Mouse (Mus musculus) forebrain, embryonic 13.5 days (tissue): Measurements from ENCODE around the gene Tle1. TPM values are rescaled to one million over a fixed set of nuclear protein-coding genes. Genes with fewer than 3 reads are reported as not detected.

Experiments used
- ATAC-seq: fragments of 200-750 bp; cut with Nextera tagmentation; 2 replicates; pipeline ENCODE4 v1.8.0; 2017
- H3K27ac ChIP-seq: fragments of 300-500 bp; sonication (generic); 2 replicates; pipeline ENCODE4 v1.5.1; 2015; ENCODE audit warnings: inconsistent platforms, mild to moderate bottlenecking, moderate library complexity
- H3K27me3 ChIP-seq: fragments of 300-500 bp; sonication (generic); 2 replicates; pipeline ENCODE4 v1.6.1; 2015; ENCODE audit warnings: mild to moderate bottlenecking, inconsistent platforms
- H3K36me3 ChIP-seq: fragments of 300-500 bp; sonication (generic); 2 replicates; pipeline ENCODE4 v1.6.1; 2015; ENCODE audit warnings: mild to moderate bottlenecking, inconsistent platforms; ENCODE audit not compliant: poor library complexity, severe bottlenecking
- H3K4me1 ChIP-seq: fragments of 300-500 bp; sonication (generic); 2 replicates; pipeline ENCODE4 v1.6.1; 2015; ENCODE audit warnings: inconsistent platforms
- H3K4me2 ChIP-seq: fragments of 300-500 bp; sonication (generic); 2 replicates; pipeline ENCODE4 v1.6.1; 2015; ENCODE audit warnings: inconsistent platforms, mild to moderate bottlenecking, moderate library complexity
- H3K4me3 ChIP-seq: fragments of 300-500 bp; sonication (generic); 2 replicates; pipeline ENCODE4 v1.5.1; 2015; ENCODE audit warnings: mild to moderate bottlenecking, inconsistent platforms
- H3K9ac ChIP-seq: fragments of 300-500 bp; sonication (generic); 2 replicates; pipeline ENCODE4 v1.6.1; 2015; ENCODE audit warnings: mild to moderate bottlenecking, inconsistent platforms
- H3K9me3 ChIP-seq: fragments of 300-500 bp; sonication (generic); replicated peaks from 2 replicates; pipeline ENCODE4 v1.6.1; 2016; ENCODE audit warnings: inconsistent platforms
- WGBS: fragments of 180-500 bp; shearing (Covaris S2); methylation state at CpG from one replicate; pipeline ENCODE4 v1.1.7; 2015; 5-methylcytosine and 5-hydroxymethylcytosine counted together
- polyA plus RNA-seq: library from polyadenylated mRNA; unstranded; fragments of >200 nt; fragmentation: Nextera tagmentation; extraction: Ambion mirVana; gene quantifications from 2 replicates; pipeline ENCODE4 v1.2.1, GENCODE M21; 2015

The Tle1 gene
- polyA plus RNA-seq, 1 experiment from 2014 or later, result 37.5 TPM

- no peak for ATAC-seq
- no peaks in the 10 kb centered on the region for H3K4me1 ChIP-seq
- peaks cover 85% of the 10 kb centered on the region for H3K36me3 ChIP-seq
- H3K4me3 ChIP-seq, result no peak overlapping the region
- H3K9me3 ChIP-seq, result no peaks in the 10 kb centered on the region
- no peak overlapping the region for H3K4me2 ChIP-seq
- no peak overlapping the region for H3K9ac ChIP-seq
- 42% methylated on average over 1 of the region's 1 CpGs for WGBS
- H3K27me3 ChIP-seq, result no peaks in the 10 kb centered on the region
- no peak overlapping the region for H3K27ac ChIP-seq
Observed at GRCm38 (mm10) chr4:72122837-72123236, 77.9 kb downstream of the Tle1 start.

- Histone ChIP-seq H3K9ac (no peak overlapping the region), H3K4me1 (no peaks in the 10 kb centered on the region), H3K27me3 (no peaks in the 10 kb centered on the region), H3K4me3 (no peak overlapping the region), H3K4me2 (no peak overlapping the region), H3K36me3 (peaks cover 85% of the 10 kb centered on the region), H3K9me3 (no peaks in the 10 kb centered on the region), H3K27ac (no peak overlapping the region)
- no peak for ATAC-seq
- 83% methylated on average over 2 of the region's 2 CpGs for WGBS
Observed at GRCm38 (mm10) chr4:72122343-72122742, 78.4 kb downstream of the Tle1 start.

GRCm38 (mm10) chr4:72120050-72120449, 80.7 kb downstream of the Tle1 start:
- 95% methylated on average over 6 of the region's 6 CpGs for WGBS
- peaks cover 86% of the 10 kb centered on the region for H3K36me3 ChIP-seq
- H3K27me3 ChIP-seq, result no peaks in the 10 kb centered on the region
- H3K4me1 ChIP-seq, result no peaks in the 10 kb centered on the region
- no peak overlapping the region for H3K27ac ChIP-seq
- H3K9ac ChIP-seq, result no peak overlapping the region
- H3K4me2 ChIP-seq, result no peak overlapping the region
- H3K4me3 ChIP-seq, result no peak overlapping the region
- no peaks in the 10 kb centered on the region for H3K9me3 ChIP-seq
- no peak for ATAC-seq

DNA sequence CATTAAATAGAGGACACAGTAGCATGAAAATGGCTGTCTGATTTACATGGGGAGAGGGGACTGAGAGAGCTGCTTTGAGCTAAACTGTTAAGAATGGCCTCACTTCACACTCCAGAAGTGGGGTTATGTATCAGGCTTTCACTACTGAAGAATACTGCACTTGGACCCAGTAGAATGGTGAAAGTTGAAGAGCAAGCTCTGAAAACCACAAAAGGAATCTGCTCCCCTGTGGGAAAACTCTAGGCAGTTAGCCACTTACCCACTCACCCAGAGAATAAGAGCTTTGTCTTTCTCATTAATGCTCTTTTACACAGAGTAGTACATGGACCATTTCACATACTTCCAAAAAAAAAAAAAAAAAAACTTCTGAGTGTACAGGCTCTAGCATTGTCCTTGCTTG, 95.0 kb downstream of the Tle1 start:
- no peaks in the 10 kb centered on the region for H3K9me3 ChIP-seq
- no peak overlapping the region; the same call in 1 of the 2 replicates for H3K27ac ChIP-seq
- H3K4me2 ChIP-seq, result no peak overlapping the region
- peak; percentile 81 for ATAC-seq
- H3K4me1 ChIP-seq, result no peaks in the 10 kb centered on the region
- no peak overlapping the region for H3K9ac ChIP-seq
- H3K4me3 ChIP-seq, result no peak overlapping the region
- no peaks in the 10 kb centered on the region for H3K27me3 ChIP-seq
- peaks cover 21% of the 10 kb centered on the region for H3K36me3 ChIP-seq

GRCm38 (mm10) chr4:72104186-72104585, 96.5 kb downstream of the Tle1 start:
- no peaks in the 10 kb centered on the region for H3K27me3 ChIP-seq
- H3K9me3 ChIP-seq, result no peaks in the 10 kb centered on the region
- no peak overlapping the region for H3K9ac ChIP-seq
- H3K4me3 ChIP-seq, result no peak overlapping the region
- H3K4me2 ChIP-seq, result no peak overlapping the region
- H3K36me3 ChIP-seq, result peaks cover 10% of the 10 kb centered on the region
- ATAC-seq, result no peak
- no peak overlapping the region for H3K27ac ChIP-seq
- no peaks in the 10 kb centered on the region for H3K4me1 ChIP-seq

DNA sequence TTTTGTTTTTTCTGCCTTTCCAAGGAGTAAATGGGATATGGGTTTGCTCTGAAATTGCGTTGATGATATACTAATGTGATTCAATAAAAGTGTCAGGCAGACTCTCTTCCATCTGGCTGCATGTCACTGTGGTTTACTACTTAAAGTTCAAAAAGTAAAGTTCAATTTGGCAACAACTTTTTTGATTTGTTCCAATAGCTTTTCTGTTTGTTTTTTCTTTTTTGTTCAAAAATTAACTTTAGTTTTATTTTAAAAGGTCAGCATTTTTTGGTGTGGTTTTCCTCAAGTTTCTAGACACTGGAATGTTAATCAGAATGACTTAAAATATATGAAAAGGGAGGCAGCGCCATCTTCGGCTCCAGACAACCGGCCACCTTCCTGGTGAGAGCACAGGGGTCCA, 112.9 kb downstream of the Tle1 start:
- ATAC-seq, result no peak

DNA sequence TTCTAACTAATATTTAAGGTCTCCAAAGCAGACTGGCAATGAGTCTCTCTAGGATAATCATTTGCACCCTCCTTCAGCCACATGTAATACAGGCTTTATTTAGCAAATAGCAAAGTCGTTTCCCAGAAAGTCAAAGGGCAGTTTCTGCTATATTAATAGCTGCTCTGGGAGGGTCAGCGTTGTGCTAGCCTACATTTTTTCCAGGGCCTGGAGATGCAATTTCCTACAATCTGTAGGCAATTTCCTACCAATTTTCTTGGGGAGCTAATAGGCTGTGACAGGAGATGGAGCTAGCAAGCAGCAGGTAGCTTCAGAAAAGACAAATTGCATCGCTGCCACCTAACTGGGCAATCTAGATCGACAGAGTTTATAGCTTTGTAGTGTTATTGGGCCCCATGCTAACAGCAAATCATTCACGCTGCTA, 131.6 kb downstream of the Tle1 start:
- 64% methylated on average over 5 of the region's 5 CpGs for WGBS

More for the DNA sequence above, 112.9 kb downstream of the Tle1 start:
- 95% methylated on average over 4 of the region's 4 CpGs for WGBS
- no peak overlapping the region for H3K9ac ChIP-seq
- no peaks in the 10 kb centered on the region for H3K4me1 ChIP-seq
- no peak overlapping the region for H3K4me3 ChIP-seq
- H3K9me3 ChIP-seq, result no peaks in the 10 kb centered on the region
- no peaks in the 10 kb centered on the region for H3K27me3 ChIP-seq
- H3K4me2 ChIP-seq, result no peak overlapping the region
- H3K36me3 ChIP-seq, result no peaks in the 10 kb centered on the region
- no peak overlapping the region for H3K27ac ChIP-seq

GRCm38 (mm10) chr4:72067937-72068336, 132.8 kb downstream of the Tle1 start:
- Histone ChIP-seq H3K4me1 (no peaks in the 10 kb centered on the region), H3K9ac (no peak overlapping the region), H3K4me3 (no peak overlapping the region), H3K27me3 (no peaks in the 10 kb centered on the region), H3K9me3 (no peaks in the 10 kb centered on the region), H3K36me3 (no peaks in the 10 kb centered on the region), H3K4me2 (no peak overlapping the region), H3K27ac (no peak overlapping the region)
- ATAC-seq, result no peak
- 85% methylated on average over 3 of the region's 3 CpGs for WGBS

More for the DNA sequence above, 131.6 kb downstream of the Tle1 start:
- Histone ChIP-seq H3K27me3 (no peaks in the 10 kb centered on the region), H3K9me3 (no peaks in the 10 kb centered on the region), H3K9ac (no peak overlapping the region), H3K4me3 (no peak overlapping the region), H3K4me2 (no peak overlapping the region), H3K27ac (no peak overlapping the region), H3K36me3 (no peaks in the 10 kb centered on the region), H3K4me1 (no peaks in the 10 kb centered on the region)
- ATAC-seq, result no peak
